Mouse (Mus musculus) G1E (cell line): ENCODE data around the gene Tex36. TPM values are rescaled to one million over a fixed set of nuclear protein-coding genes. Genes with fewer than 3 reads are reported as not detected.

Source experiments
- ATAC-seq: 2 replicates; pipeline ENCODE4 v1.8.0; 2016; ENCODE audit warnings: mild to moderate bottlenecking; ENCODE audit not compliant: insufficient number of reproducible peaks, poor library complexity, low FRiP score, severe bottlenecking; ENCODE audit errors: extremely low read depth
- DNase-seq: peaks from one replicate; pipeline ENCODE4 v3.0.0; 2012; ENCODE audit warnings: low spot score
- H3K27me3 ChIP-seq: 2 replicates; pipeline ENCODE4 v1.6.1; 2012; ENCODE audit warnings: mild to moderate bottlenecking, low read length, inconsistent platforms; ENCODE audit not compliant: insufficient read depth
- H3K36me3 ChIP-seq: replicated peaks from 2 replicates; pipeline ENCODE3; 2012; ENCODE audit warnings: mild to moderate bottlenecking, inconsistent platforms
- H3K4me1 ChIP-seq: 2 replicates; pipeline ENCODE4 v1.6.1; 2012; ENCODE audit warnings: low read depth, low read length, inconsistent platforms, mixed read lengths; ENCODE audit not compliant: insufficient read depth
- H3K4me3 ChIP-seq: 2 replicates; pipeline ENCODE4 v1.5.1; 2012; ENCODE audit warnings: low read depth, mild to moderate bottlenecking, inconsistent platforms, low read length, moderate library complexity, mixed read lengths
- H3K9me3 ChIP-seq: replicated peaks from 2 replicates; pipeline ENCODE4 v1.6.1; 2012; ENCODE audit warnings: inconsistent platforms
- CTCF ChIP-seq: IDR thresholded peaks from 2 replicates; pipeline ENCODE4 v1.5.1; 2012; ENCODE audit warnings: low read depth, low read length, inconsistent platforms, mixed read lengths
- GATA1 ChIP-seq: IDR thresholded peaks from 2 replicates; pipeline ENCODE4 v1.6.1; 2012; ENCODE audit warnings: borderline replicate concordance, low read length, inconsistent platforms, mixed read lengths
- GATA2 ChIP-seq: IDR thresholded peaks from 2 replicates; pipeline ENCODE4 v1.6.1; 2012; ENCODE audit warnings: low read depth, low read length, inconsistent platforms, borderline replicate concordance
- POLR2AphosphoS5 ChIP-seq: IDR thresholded peaks from 2 replicates; pipeline ENCODE4 v1.6.1; 2012; ENCODE audit warnings: low read depth, low read length, inconsistent platforms; ENCODE audit not compliant: insufficient replicate concordance
- TAL1 ChIP-seq: conservative IDR thresholded peaks from 2 replicates; pipeline ENCODE4 v1.6.1; 2012; ENCODE audit warnings: low read depth, low read length, inconsistent platforms, mixed read lengths
- polyA plus RNA-seq: library from polyadenylated mRNA; stranded (reverse); fragments of >175 nt; gene quantifications from 2 replicates; pipeline ENCODE4 v1.2.3, GENCODE M21; 2012
- total RNA-seq, 2 experiments: library from RNA; stranded (forward) in 1 of 2; stranded (reverse) in 1 of 2; fragments of 200-1000 nt in 1 of 2; fragments of >200 nt in 1 of 2; fragmentation: Nextera tagmentation in 1 of 2; gene quantifications; 2 replicates each; pipeline ENCODE4 v1.2.3; 2014 to 2017

The Tex36 gene
- total and polyA plus RNA-seq, 3 experiments, result not detected

DNA sequence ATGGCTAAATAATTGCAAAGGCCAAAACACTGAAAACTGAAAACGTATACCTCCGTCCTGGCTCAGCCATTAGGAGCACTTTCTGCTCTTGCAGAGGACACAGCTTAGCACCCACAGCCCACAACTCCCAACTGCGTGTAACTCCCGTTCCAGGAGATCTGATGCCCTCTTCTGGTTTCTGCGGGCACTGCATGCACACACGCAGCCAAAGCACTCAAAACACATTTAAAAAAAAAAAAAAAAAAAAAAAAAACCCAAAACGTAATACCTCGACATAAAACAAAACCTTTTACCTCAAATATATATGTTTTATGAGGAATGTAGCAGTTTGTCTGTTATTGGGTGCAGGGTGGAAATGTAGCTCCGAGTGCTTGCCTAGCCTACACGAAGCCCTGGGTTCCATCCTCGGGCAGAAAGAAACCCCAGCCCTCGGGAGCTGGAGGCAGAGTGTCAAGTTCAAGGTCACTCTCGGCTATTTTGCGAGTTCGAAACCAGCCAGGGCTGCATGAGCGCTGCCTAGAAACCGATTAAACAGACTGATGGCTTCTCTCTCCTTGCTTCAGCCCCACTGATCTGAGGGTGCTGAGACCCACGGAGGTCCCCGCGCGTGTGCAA is 34.9 kb upstream of the Tex36 start:
- peak; percentile 35 for DNase-seq
- TF ChIP-seq POLR2AphosphoS5, result no peak
- TF ChIP-seq CTCF, result peak; percentile 44; the same call in 1 of the 2 replicates
- TF ChIP-seq GATA2, result no peak
- Histone ChIP-seq H3K27me3 (peaks cover 2% of the 10 kb centered on the region; the same call in 1 of the 2 replicates), H3K36me3 (peaks cover 26% of the 10 kb centered on the region), H3K4me1 (peaks cover 19% of the 10 kb centered on the region), H3K4me3 (peak overlapping the region; percentile 94), H3K9me3 (no peaks in the 10 kb centered on the region)
- no peak for ATAC-seq

DNA sequence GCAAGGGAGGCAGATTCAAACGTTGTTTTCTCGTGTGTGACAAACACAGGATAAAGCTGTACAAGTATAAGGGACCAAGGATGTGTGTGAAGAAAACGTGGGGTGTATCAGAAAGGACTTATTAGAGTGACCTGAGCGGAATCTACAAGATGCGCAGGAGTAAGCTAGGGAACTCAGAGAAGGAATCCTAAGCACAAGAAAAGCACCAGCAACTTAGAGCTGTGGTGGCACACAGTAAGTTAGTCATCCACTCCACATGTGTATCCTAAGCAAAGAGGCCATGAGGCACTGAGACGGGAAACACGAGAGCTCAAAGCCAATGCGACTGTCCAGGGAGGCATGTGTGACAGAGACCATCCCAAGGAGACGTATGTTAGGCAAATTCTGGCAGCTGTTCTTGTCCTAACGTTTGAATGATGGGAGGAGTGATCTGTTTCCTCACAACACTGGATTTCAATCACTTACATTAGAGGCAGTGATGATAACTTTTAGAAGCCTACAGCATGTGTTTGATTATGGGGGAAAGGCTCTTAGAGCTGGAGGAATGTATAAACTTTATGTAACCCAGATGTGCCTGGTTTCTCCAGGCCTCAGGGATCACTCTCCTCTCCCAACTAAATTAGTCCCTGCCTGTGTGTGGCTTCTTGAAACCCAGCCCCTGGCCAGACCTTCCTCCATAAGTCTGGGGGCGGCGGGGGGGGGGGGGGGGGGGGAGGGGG is 33.1 kb upstream of the Tex36 start:
- Histone ChIP-seq H3K27me3 (peaks cover 5% of the 10 kb centered on the region; the same call in 1 of the 2 replicates), H3K36me3 (peaks cover 10% of the 10 kb centered on the region), H3K9me3 (no peaks in the 10 kb centered on the region), H3K4me3 (no peak overlapping the region), H3K4me1 (peaks cover 15% of the 10 kb centered on the region)
- TF ChIP-seq CTCF (no peak), TAL1 (no peak), GATA1 (no peak), POLR2AphosphoS5 (no peak), GATA2 (no peak)
- no peak for DNase-seq
- ATAC-seq, result no peak

DNA sequence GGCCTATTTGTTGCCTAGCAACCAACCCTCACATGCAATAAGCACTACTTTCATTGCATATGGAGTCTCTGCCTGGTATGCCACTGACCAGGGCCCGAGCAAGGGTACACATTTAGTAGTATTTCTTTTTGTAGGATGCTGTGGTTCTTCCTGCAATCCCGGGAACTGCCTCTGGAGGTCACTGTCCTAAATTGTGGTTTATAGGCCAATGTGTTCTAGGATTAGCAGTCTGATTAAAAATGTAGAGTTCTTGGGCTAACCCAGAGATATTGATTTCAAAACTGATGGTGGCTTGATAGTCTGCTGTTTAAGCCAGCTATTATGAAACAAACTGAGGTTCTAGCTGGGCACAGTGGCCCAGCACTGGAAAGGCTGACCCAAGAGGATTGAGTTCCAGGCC is 30.5 kb upstream of the Tex36 start:
- ATAC-seq (no peak), DNase-seq (peak; percentile 29)
- TF ChIP-seq CTCF (peak; percentile 55), POLR2AphosphoS5 (no peak)
- Histone ChIP-seq H3K9me3 (no peaks in the 10 kb centered on the region), H3K36me3 (no peaks in the 10 kb centered on the region), H3K4me1 (peaks cover 3% of the 10 kb centered on the region), H3K27me3 (peaks cover 5% of the 10 kb centered on the region), H3K4me3 (no peak overlapping the region)

DNA sequence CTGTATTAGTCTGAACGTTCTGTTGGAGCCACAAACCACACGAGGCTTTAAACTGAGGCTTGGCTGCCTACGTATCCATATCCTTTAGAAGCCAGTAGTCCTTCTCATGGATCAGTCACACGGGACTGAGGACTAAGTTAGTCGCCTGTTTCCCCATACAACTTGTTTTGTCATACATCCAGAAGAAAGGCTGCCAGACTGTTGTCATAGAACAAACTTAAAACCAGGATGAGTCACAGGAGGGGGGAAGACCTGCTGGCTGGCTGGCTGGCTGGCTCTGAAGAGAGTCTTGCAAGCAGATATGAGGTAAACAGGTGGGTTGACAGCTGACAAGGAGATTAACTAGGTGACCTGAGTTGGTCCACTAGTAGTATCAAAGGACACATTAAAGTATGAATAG is 28.9 kb upstream of the Tex36 start:
- Histone ChIP-seq H3K4me1 (no peaks in the 10 kb centered on the region), H3K4me3 (no peak overlapping the region), H3K27me3 (peaks cover 5% of the 10 kb centered on the region), H3K9me3 (no peaks in the 10 kb centered on the region), H3K36me3 (no peaks in the 10 kb centered on the region)
- TF ChIP-seq GATA1 (no peak), TAL1 (no peak), GATA2 (no peak), POLR2AphosphoS5 (no peak), CTCF (no peak)
- DNase-seq (no peak), ATAC-seq (no peak)

DNA sequence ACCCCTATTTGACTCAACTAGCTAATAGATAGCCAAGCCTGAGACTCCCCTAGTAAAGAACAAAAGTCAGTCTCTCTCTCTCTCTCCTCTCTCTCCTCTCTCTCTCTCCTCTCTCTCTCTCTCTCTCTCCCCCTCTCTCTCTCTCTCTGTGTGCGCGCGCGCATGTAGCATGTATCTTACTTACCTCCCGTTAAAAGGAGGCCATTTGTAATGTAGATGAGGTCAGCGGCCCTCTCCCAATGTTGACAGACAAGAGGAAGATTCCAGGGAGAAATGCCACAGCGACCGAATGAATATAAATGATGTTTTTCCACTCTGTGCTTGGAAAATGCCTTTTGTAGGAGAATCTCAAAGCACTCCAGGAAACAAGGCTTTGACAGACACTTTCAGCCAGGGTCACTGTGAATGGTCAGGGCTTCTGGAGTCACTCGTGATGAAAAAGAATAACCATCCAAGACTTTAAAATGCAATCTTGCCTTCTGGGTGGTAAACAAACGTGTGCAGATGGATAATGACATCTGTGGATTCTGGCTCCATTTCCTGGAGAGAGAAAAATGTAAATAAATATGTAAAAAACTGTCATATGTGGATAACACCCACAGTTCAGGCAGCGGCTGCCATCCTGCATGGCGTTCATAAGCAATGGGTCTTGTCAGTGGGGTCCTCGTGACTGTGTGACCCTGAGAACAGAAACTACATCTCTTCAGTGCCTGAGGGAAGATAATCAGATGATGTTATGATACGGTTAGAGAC is 25.4 kb upstream of the Tex36 start:
- no peak for TF ChIP-seq CTCF
- no peak for TF ChIP-seq TAL1
- no peak for TF ChIP-seq GATA2
- TF ChIP-seq POLR2AphosphoS5, result no peak
- TF ChIP-seq GATA1, result no peak
- Histone ChIP-seq H3K36me3 (no peaks in the 10 kb centered on the region), H3K4me1 (no peaks in the 10 kb centered on the region), H3K27me3 (peaks cover 13% of the 10 kb centered on the region), H3K4me3 (no peak overlapping the region), H3K9me3 (no peaks in the 10 kb centered on the region)
- ATAC-seq, result no peak
- no peak for DNase-seq

DNA sequence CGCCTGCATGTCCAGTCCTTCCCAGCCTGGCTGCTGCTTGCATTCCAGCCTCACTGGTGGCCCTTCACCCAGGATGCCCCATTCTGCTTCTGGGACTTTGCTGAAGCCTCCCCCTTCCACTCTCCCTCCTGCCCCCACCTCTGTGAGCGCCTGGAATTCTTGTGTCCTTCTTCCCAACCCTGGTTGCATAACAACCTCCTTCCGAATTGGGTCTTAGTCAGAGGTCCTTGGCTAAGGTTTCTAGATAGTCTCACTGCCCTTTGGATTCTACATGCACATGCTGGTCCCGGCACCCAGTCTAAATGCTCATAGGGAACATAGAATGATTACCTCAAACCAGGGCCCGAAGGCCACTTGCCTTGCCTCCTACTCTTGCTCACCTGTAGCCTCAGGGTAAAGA is 21.3 kb upstream of the Tex36 start:
- no peak for TF ChIP-seq TAL1
- no peak for TF ChIP-seq CTCF
- no peak for TF ChIP-seq GATA2
- TF ChIP-seq POLR2AphosphoS5, result no peak
- TF ChIP-seq GATA1, result no peak
- Histone ChIP-seq H3K27me3 (peaks cover 18% of the 10 kb centered on the region), H3K36me3 (no peaks in the 10 kb centered on the region), H3K4me3 (no peak overlapping the region), H3K4me1 (no peaks in the 10 kb centered on the region), H3K9me3 (no peaks in the 10 kb centered on the region)
- ATAC-seq, result no peak
- DNase-seq, result no peak
